Mouse (Mus musculus) urinary bladder, postnatal 0 days (tissue): ENCODE measurements around the gene Trim43c. TPM values are rescaled to one million over a fixed set of nuclear protein-coding genes. Genes with fewer than 3 reads are reported as not detected.

Experiments
- polyA plus RNA-seq: library from polyadenylated mRNA; unstranded; fragments of >200 nt; fragmentation: Nextera tagmentation; extraction: Ambion mirVana; gene quantifications from 2 replicates; pipeline ENCODE4 v1.2.1, GENCODE M21; 2015

Trim43c gene
- polyA plus RNA-seq, result not detected in 2 replicates

DNA sequence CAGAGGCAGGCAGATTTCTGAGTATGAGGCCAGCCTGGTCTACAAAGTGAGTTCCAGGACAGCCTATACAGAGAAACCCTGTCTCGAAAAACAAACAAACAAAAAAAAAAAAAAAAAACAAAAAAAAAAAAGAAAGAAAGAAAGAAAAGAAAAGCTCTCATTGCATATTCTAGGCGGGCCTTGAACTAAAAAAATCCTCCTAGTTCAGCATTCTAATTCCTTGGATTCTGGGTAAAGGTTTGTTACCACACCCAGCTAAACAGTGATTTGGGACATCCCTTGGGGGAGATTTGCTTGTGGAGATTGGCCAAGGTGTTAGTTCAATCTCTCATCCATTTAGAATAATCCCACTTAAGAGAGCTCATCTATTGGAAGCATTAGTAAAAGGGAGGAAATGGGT lies at the start of gene Trim43c:
Gene Trim43c, plus strand, starts transcription at position 301 of the 400 bp plus-strand sequence.

Other genes starting within 250 kb of the Trim43c start
- 33.5 and 35.4 TPM in 2 replicates for gene Mthfsl, start 118.9 kb upstream of the Trim43c start, polyA plus RNA-seq
- gene Bcl2a1d, start 107.2 kb upstream of the Trim43c start, polyA plus RNA-seq, result 0.40 and 1.3 TPM in 2 replicates
- gene Bcl2a1a, start 117.7 kb downstream of the Trim43c start, polyA plus RNA-seq, result 0.30 and 0.81 TPM in 2 replicates